Mouse (Mus musculus) CH12.LX (cell line): ENCODE measurements around the gene Gm14214. TPM values are rescaled to one million over a fixed set of nuclear protein-coding genes. Genes with fewer than 3 reads are reported as not detected.

Experiments used
- DNase-seq: peaks from one replicate; pipeline ENCODE4 v3.0.0-alpha.2; 2013; ENCODE audit errors: extremely low read depth
- H3K27ac ChIP-seq: 2 replicates; pipeline ENCODE4 v1.5.1; 2012; ENCODE audit warnings: low read depth, mild to moderate bottlenecking, control low read depth, moderate library complexity; ENCODE audit not compliant: insufficient read depth
- H3K27me3 ChIP-seq: replicated peaks from 2 replicates; pipeline ENCODE3; 2012; ENCODE audit warnings: inconsistent platforms
- H3K36me3 ChIP-seq, 2 experiments: replicated peaks in 1 of 2; 2 replicates each; pipeline versions ENCODE3 to v1.6.1; 2012; ENCODE audit warnings: inconsistent platforms in 1 of 2, low read length in 1 of 2, mild to moderate bottlenecking in 1 of 2, mixed read lengths in 1 of 2, moderate library complexity in 1 of 2; ENCODE audit not compliant: control insufficient read depth in 1 of 2, insufficient read depth in 1 of 2
- H3K4me1 ChIP-seq, 2 experiments: 2 replicates each; pipeline ENCODE4 v1.6.1; 2012; ENCODE audit warnings: inconsistent platforms in 1 of 2, moderate library complexity in 1 of 2; ENCODE audit not compliant: insufficient read depth in 2 of 2, control insufficient read depth in 1 of 2
- H3K4me2 ChIP-seq: 2 replicates; pipeline ENCODE4 v1.6.1; 2012; ENCODE audit warnings: low read depth, mild to moderate bottlenecking, control low read depth; ENCODE audit not compliant: poor library complexity, insufficient read depth, severe bottlenecking
- H3K4me3 ChIP-seq, 3 experiments: fragments of 150-350 bp in 1 of 3; sonication (generic) in 1 of 3; replicated peaks in 1 of 3; 2 replicates each; pipeline versions ENCODE3 to v1.5.1; 2011 to 2012; ENCODE audit warnings: low read depth in 2 of 3, low read length in 2 of 3, mild to moderate bottlenecking in 2 of 3, moderate library complexity in 2 of 3, control low read depth in 1 of 3, improper control_type of control experiment in 1 of 3, inconsistent platforms in 1 of 3, mixed read lengths in 1 of 3; ENCODE audit not compliant: poor library complexity in 1 of 3
- H3K79me2 ChIP-seq: replicated peaks from 2 replicates; pipeline ENCODE4 v1.6.1; 2012; ENCODE audit warnings: mild to moderate bottlenecking, moderate library complexity; ENCODE audit not compliant: control insufficient read depth, poor library complexity, insufficient read depth, severe bottlenecking; ENCODE audit errors: extremely low read depth
- H3K9ac ChIP-seq: 2 replicates; pipeline ENCODE4 v1.6.1; 2012; ENCODE audit warnings: low read depth, mild to moderate bottlenecking, control low read depth, moderate library complexity; ENCODE audit not compliant: insufficient read depth
- H3K9me3 ChIP-seq: replicated peaks from 2 replicates; pipeline ENCODE3; 2012; ENCODE audit warnings: low read length, inconsistent platforms, mixed read lengths
- CHD1 ChIP-seq: IDR thresholded peaks from 2 replicates; pipeline ENCODE4 v1.6.1; 2012; ENCODE audit warnings: low read depth, low read length, improper control_type of control experiment, inconsistent platforms
- CTCF ChIP-seq, 2 experiments: IDR thresholded peaks in 1 of 2; conservative IDR thresholded peaks in 1 of 2; 2 replicates each; pipeline ENCODE4 v1.5.1; 2011 to 2012; ENCODE audit warnings: low read depth in 2 of 2, low read length in 2 of 2, improper control_type of control experiment in 1 of 2, inconsistent platforms in 1 of 2, mild to moderate bottlenecking in 1 of 2, moderate library complexity in 1 of 2
- EP300 ChIP-seq: IDR thresholded peaks from 2 replicates; pipeline ENCODE4 v1.6.1; 2011; ENCODE audit warnings: low read length, improper control_type of control experiment
- ETS1 ChIP-seq: conservative IDR thresholded peaks from 2 replicates; pipeline ENCODE4 v1.6.1; 2012; ENCODE audit warnings: low read depth, mild to moderate bottlenecking, inconsistent platforms, low read length, improper control_type of control experiment, moderate library complexity
- GABPA ChIP-seq: IDR thresholded peaks from 2 replicates; pipeline ENCODE4 v1.6.1; 2012; ENCODE audit warnings: low read depth, low read length, improper control_type of control experiment, inconsistent platforms; ENCODE audit not compliant: insufficient replicate concordance
- HCFC1 ChIP-seq: IDR thresholded peaks from 2 replicates; pipeline ENCODE4 v1.6.1; 2012; ENCODE audit warnings: low read depth, mild to moderate bottlenecking, inconsistent platforms, low read length, improper control_type of control experiment
- JUND ChIP-seq: conservative IDR thresholded peaks from 2 replicates; pipeline ENCODE4 v1.6.1; 2011; ENCODE audit warnings: low read depth, low read length, improper control_type of control experiment
- MAX ChIP-seq: IDR thresholded peaks from 2 replicates; pipeline ENCODE4 v1.6.1; 2011; ENCODE audit warnings: low read length, improper control_type of control experiment
- MAZ ChIP-seq: IDR thresholded peaks from 2 replicates; pipeline ENCODE4 v1.6.1; 2012; ENCODE audit warnings: low read depth, mild to moderate bottlenecking, inconsistent platforms, low read length, improper control_type of control experiment, moderate library complexity
- MEF2A ChIP-seq: IDR thresholded peaks from 2 replicates; pipeline ENCODE4 v1.6.1; 2014; ENCODE audit warnings: low read depth, mild to moderate bottlenecking, inconsistent platforms, low read length, improper control_type of control experiment, borderline replicate concordance
- NELFE ChIP-seq: IDR thresholded peaks from 2 replicates; pipeline ENCODE4 v1.6.1; 2011; ENCODE audit warnings: low read depth, low read length, improper control_type of control experiment
- NRF1 ChIP-seq: IDR thresholded peaks from 2 replicates; pipeline ENCODE4 v1.6.1; 2014; ENCODE audit warnings: low read depth, mild to moderate bottlenecking, inconsistent platforms, low read length, improper control_type of control experiment, moderate library complexity
- PAX5 ChIP-seq: IDR thresholded peaks from 2 replicates; pipeline ENCODE4 v1.6.1; 2012; ENCODE audit warnings: low read length, inconsistent platforms, mixed read lengths
- POLR2A ChIP-seq: IDR thresholded peaks from 2 replicates; pipeline ENCODE4 v1.6.1; 2011; ENCODE audit warnings: low read depth, mild to moderate bottlenecking, improper control_type of control experiment, low read length
- POLR2AphosphoS2 ChIP-seq: IDR thresholded peaks from 2 replicates; pipeline ENCODE4 v1.6.1; 2011; ENCODE audit warnings: low read depth, low read length, improper control_type of control experiment
- RCOR1 ChIP-seq: conservative IDR thresholded peaks from 2 replicates; pipeline ENCODE4 v1.6.1; 2012; ENCODE audit warnings: low read depth, mild to moderate bottlenecking, inconsistent platforms, low read length, improper control_type of control experiment
- SMC3 ChIP-seq: IDR thresholded peaks from 2 replicates; pipeline ENCODE4 v1.6.1; 2011; ENCODE audit warnings: low read depth, low read length, improper control_type of control experiment
- TBP ChIP-seq: conservative IDR thresholded peaks from 2 replicates; pipeline ENCODE4 v1.6.1; 2011; ENCODE audit warnings: low read depth, low read length, improper control_type of control experiment
- TCF12 ChIP-seq: IDR thresholded peaks from 2 replicates; pipeline ENCODE4 v1.6.1; 2014; ENCODE audit warnings: low read depth, mild to moderate bottlenecking, inconsistent platforms, low read length, improper control_type of control experiment
- UBTF ChIP-seq: IDR thresholded peaks from 2 replicates; pipeline ENCODE4 v1.6.1; 2012; ENCODE audit warnings: low read depth, mild to moderate bottlenecking, inconsistent platforms, low read length, improper control_type of control experiment, moderate library complexity
- USF1 ChIP-seq: IDR thresholded peaks from 2 replicates; pipeline ENCODE4 v1.6.1; 2014; ENCODE audit warnings: low read depth, mild to moderate bottlenecking, inconsistent platforms, low read length, improper control_type of control experiment
- USF2 ChIP-seq: conservative IDR thresholded peaks from 2 replicates; pipeline ENCODE4 v1.6.1; 2011; ENCODE audit warnings: low read depth, low read length, improper control_type of control experiment
- ZKSCAN1 ChIP-seq: IDR thresholded peaks from 2 replicates; pipeline ENCODE4 v1.6.1; 2012; ENCODE audit warnings: low read depth, inconsistent platforms, low read length, improper control_type of control experiment, borderline replicate concordance
- ZNF384 ChIP-seq: IDR thresholded peaks from 2 replicates; pipeline ENCODE4 v1.6.1; 2012; ENCODE audit warnings: low read depth, low read length, improper control_type of control experiment, inconsistent platforms
- dilution Hi-C: fragments of 300-500 bp; cut with MboI; formaldehyde crosslinking; loops from 2 replicates; pipeline ENCODE4 v1.14.3; 2020; ENCODE audit warnings: low sequenced_read_pairs; ENCODE audit not compliant: extremely low pct_unique_long_range_greater_than_20kb, extremely low pct_ligation_motif_present
- in situ Hi-C: fragments of 300-500 bp; cut with MboI; formaldehyde crosslinking; loops from 3 replicates; pipeline ENCODE4 v1.14.3; 2019; ENCODE audit warnings: low sequenced_read_pairs, low pct_ligation_motif_present, low pct_unique_long_range_greater_than_20kb, mixed read lengths
- polyA plus RNA-seq: library from polyadenylated mRNA; unstranded; fragments of >175 nt; gene quantifications from 2 replicates; pipeline ENCODE4 v1.2.1, GENCODE M21; 2012; ENCODE audit warnings: low read depth; ENCODE audit not compliant: insufficient read length
- total RNA-seq, 2 experiments: library from RNA; depleted of rRNA; stranded (reverse); fragments of 300-350 nt in 1 of 2; fragments of >200 nt in 1 of 2; gene quantifications; 2 replicates each; pipeline ENCODE4 v1.2.3; 2012 to 2014

Gene Gm14214
- total and polyA plus RNA-seq, 3 experiments = 0.41 TPM; not detected in 2

- no peaks in the 10 kb centered on the region for H3K9me3 ChIP-seq
- TF ChIP-seq USF1 (no peak), MAX (no peak), ZNF384 (no peak), NELFE (no peak), SMC3 (no peak), JUND (no peak), MAZ (no peak), USF2 (no peak), TBP (no peak), PAX5 (no peak), RCOR1 (no peak), UBTF (no peak), TCF12 (no peak), HCFC1 (no peak), EP300 (no peak), ZKSCAN1 (no peak), GABPA (no peak), ETS1 (no peak), POLR2AphosphoS2 (no peak), POLR2A (no peak)
- TF ChIP-seq, all 38 proteins: peak for 0
- DNase-seq = no peak
- Histone ChIP-seq H3K27me3 (no peaks in the 10 kb centered on the region), H3K36me3 (no peaks in the 10 kb centered on the region), H3K9ac (no peak overlapping the region), H3K79me2 (no peaks in the 10 kb centered on the region), H3K4me3 (no peak overlapping the region), H3K27ac (no peak overlapping the region), H3K4me2 (no peak overlapping the region), H3K4me1 (peaks cover 0 to 4% of the 10 kb centered on the region in 2 experiments; a peak in 2 of 4 replicates)
- dilution Hi-C loops (no loop called here), in situ Hi-C loops (no loop called here)
Measured at GRCm38 (mm10) chr2:154786187-154786586, 16.4 kb upstream of the Gm14214 start.

- no peaks in the 10 kb centered on the region for H3K9me3 ChIP-seq
- no peaks in the 10 kb centered on the region for H3K27me3 ChIP-seq
- H3K4me1 ChIP-seq = peaks cover 0 to 4% of the 10 kb centered on the region in 2 experiments; a peak in 2 of 4 replicates
- TF ChIP-seq CTCF (conservative IDR thresholded peaks at IDR 0.05 in 1 of 2, IDR thresholded peaks at IDR 0.05 in 1 of 2; ENCODE audit: low read depth in 2 of 2, low read length in 2 of 2) (no peak), NRF1 (no peak), CHD1 (no peak), JUND (no peak), MAX (no peak), MEF2A (no peak), ETS1 (no peak), POLR2AphosphoS2 (no peak), PAX5 (no peak)
- in situ Hi-C loops (no loop called here), dilution Hi-C loops (no loop called here)
- H3K4me2 ChIP-seq = no peak overlapping the region
- H3K9ac ChIP-seq = no peak overlapping the region
- H3K27ac ChIP-seq = no peak overlapping the region
- no peak for DNase-seq
- no peak overlapping the region for H3K4me3 ChIP-seq
- no peaks in the 10 kb centered on the region for H3K36me3 ChIP-seq
- H3K79me2 ChIP-seq = no peaks in the 10 kb centered on the region
Measured at GRCm38 (mm10) chr2:154785284-154785683, 15.5 kb upstream of the Gm14214 start.
